Mouse (Mus musculus): ENCODE results near the gene Ywhae. TPM values are rescaled to one million over a fixed set of nuclear protein-coding genes. Genes with fewer than 3 reads are reported as not detected.
"Not testable (repeated sequence)": the region's sequence is repeated elsewhere in the genome, so short reads cannot be mapped to it uniquely, and the experiment has no call there.

Gene Ywhae
- polyA plus RNA-seq, 1 experiment = 20.2 TPM

GRCm38 (mm10) chr11:75700557-75700956 lies 32.1 kb upstream of the Ywhae start:
- Histone ChIP-seq H3K4me1 (ENCODE audit: control insufficient read depth) (no peaks in the 10 kb centered on the region), H3K4me3 (replicated peaks) (no peak overlapping the region), H3K9me3 (ENCODE audit: control insufficient read depth, low read length) (no peaks in the 10 kb centered on the region), H3K36me3 (ENCODE audit: control insufficient read depth) (peaks cover 99% of the 10 kb centered on the region), H3K27me3 (ENCODE audit: control insufficient read depth) (no peaks in the 10 kb centered on the region)
- no peak for TF ChIP-seq TAL1 (IDR thresholded peaks at IDR 0.05; ENCODE audit: low read length)
- no peak for TF ChIP-seq GATA1 (IDR thresholded peaks at IDR 0.05; ENCODE audit: low read length)

- no peak overlapping the region for H3K4me3 ChIP-seq (replicated peaks)
- peaks cover 97% of the 10 kb centered on the region for H3K36me3 ChIP-seq (ENCODE audit: control insufficient read depth)
- H3K27me3 ChIP-seq (ENCODE audit: control insufficient read depth) = no peaks in the 10 kb centered on the region
- no peaks in the 10 kb centered on the region for H3K9me3 ChIP-seq (ENCODE audit: control insufficient read depth, low read length)
- H3K4me1 ChIP-seq (ENCODE audit: control insufficient read depth) = no peaks in the 10 kb centered on the region
- TF ChIP-seq GATA1 (IDR thresholded peaks at IDR 0.05; ENCODE audit: low read length) (no peak), TAL1 (IDR thresholded peaks at IDR 0.05; ENCODE audit: low read length) (no peak)
These were observed 29.9 kb upstream of the Ywhae start for GRCm38 (mm10) chr11:75702761-75703160.

- peaks cover 90% of the 10 kb centered on the region for H3K36me3 ChIP-seq (ENCODE audit: control insufficient read depth)
- no peaks in the 10 kb centered on the region for H3K27me3 ChIP-seq (ENCODE audit: control insufficient read depth)
- no peak for TF ChIP-seq GATA1 (IDR thresholded peaks at IDR 0.05; ENCODE audit: low read length)
- TF ChIP-seq TAL1 (IDR thresholded peaks at IDR 0.05; ENCODE audit: low read length) = no peak
- no peaks in the 10 kb centered on the region for H3K4me1 ChIP-seq (ENCODE audit: control insufficient read depth)
- H3K4me3 ChIP-seq (replicated peaks) = no peak overlapping the region
- H3K9me3 ChIP-seq (ENCODE audit: control insufficient read depth, low read length) = no peaks in the 10 kb centered on the region
These were observed 28.9 kb upstream of the Ywhae start for GRCm38 (mm10) chr11:75703748-75704147.

GRCm38 (mm10) chr11:75713949-75714348 lies 18.7 kb upstream of the Ywhae start:
- no peaks in the 10 kb centered on the region for H3K36me3 ChIP-seq (ENCODE audit: control insufficient read depth)
- no peaks in the 10 kb centered on the region for H3K4me1 ChIP-seq (ENCODE audit: control insufficient read depth)
- no peak overlapping the region for H3K4me3 ChIP-seq (replicated peaks)
- H3K9me3 ChIP-seq (ENCODE audit: control insufficient read depth, low read length) = no peaks in the 10 kb centered on the region
- no peaks in the 10 kb centered on the region for H3K27me3 ChIP-seq (ENCODE audit: control insufficient read depth)
- TF ChIP-seq TAL1 (IDR thresholded peaks at IDR 0.05; ENCODE audit: low read length) (no peak), GATA1 (IDR thresholded peaks at IDR 0.05; ENCODE audit: low read length) (no peak)

- H3K36me3 ChIP-seq (ENCODE audit: control insufficient read depth) = no peaks in the 10 kb centered on the region
- TF ChIP-seq GATA1 (IDR thresholded peaks at IDR 0.05; ENCODE audit: low read length) (no peak), TAL1 (IDR thresholded peaks at IDR 0.05; ENCODE audit: low read length) (no peak)
- H3K27me3 ChIP-seq (ENCODE audit: control insufficient read depth) = no peaks in the 10 kb centered on the region
- H3K4me1 ChIP-seq (ENCODE audit: control insufficient read depth) = no peaks in the 10 kb centered on the region
- H3K9me3 ChIP-seq (ENCODE audit: control insufficient read depth, low read length) = peaks cover 4% of the 10 kb centered on the region
- no peak overlapping the region for H3K4me3 ChIP-seq (replicated peaks)
These were observed 17.1 kb upstream of the Ywhae start for GRCm38 (mm10) chr11:75715556-75715955.

- Histone ChIP-seq H3K36me3 (ENCODE audit: control insufficient read depth) (no peaks in the 10 kb centered on the region), H3K9me3 (ENCODE audit: control insufficient read depth, low read length) (peaks cover 10% of the 10 kb centered on the region), H3K4me1 (ENCODE audit: control insufficient read depth) (no peaks in the 10 kb centered on the region), H3K27me3 (ENCODE audit: control insufficient read depth) (no peaks in the 10 kb centered on the region; the same call in 1 of the 2 replicates), H3K4me3 (replicated peaks) (no peak overlapping the region)
- TF ChIP-seq GATA1 (IDR thresholded peaks at IDR 0.05; ENCODE audit: low read length) (no peak), TAL1 (IDR thresholded peaks at IDR 0.05; ENCODE audit: low read length) (no peak; the same call in 2 of the 3 replicates)
These were observed 15.9 kb upstream of the Ywhae start for GRCm38 (mm10) chr11:75716661-75717325.

- no peaks in the 10 kb centered on the region; the same call in 1 of the 2 replicates for H3K27me3 ChIP-seq (ENCODE audit: control insufficient read depth)
- H3K4me3 ChIP-seq (replicated peaks) = no peak overlapping the region
- TF ChIP-seq GATA1 (IDR thresholded peaks at IDR 0.05; ENCODE audit: low read length) = no peak
- no peaks in the 10 kb centered on the region for H3K36me3 ChIP-seq (ENCODE audit: control insufficient read depth)
- peaks cover 10% of the 10 kb centered on the region for H3K9me3 ChIP-seq (ENCODE audit: control insufficient read depth, low read length)
- peaks cover 3% of the 10 kb centered on the region for H3K4me1 ChIP-seq (ENCODE audit: control insufficient read depth)
These were observed 10.3 kb upstream of the Ywhae start for GRCm38 (mm10) chr11:75722339-75722738.

GRCm38 (mm10) chr11:75727168-75727567 lies 5.5 kb upstream of the Ywhae start:
- no peaks in the 10 kb centered on the region for H3K36me3 ChIP-seq (ENCODE audit: control insufficient read depth)
- H3K4me3 ChIP-seq (replicated peaks) = no peak overlapping the region
- peaks cover 9% of the 10 kb centered on the region for H3K4me1 ChIP-seq (ENCODE audit: control insufficient read depth)
- TF ChIP-seq TAL1 (IDR thresholded peaks at IDR 0.05; ENCODE audit: low read length) (no peak), GATA1 (IDR thresholded peaks at IDR 0.05; ENCODE audit: low read length) (no peak)
- no peaks in the 10 kb centered on the region for H3K9me3 ChIP-seq (ENCODE audit: control insufficient read depth, low read length)
- H3K27me3 ChIP-seq (ENCODE audit: control insufficient read depth) = no peaks in the 10 kb centered on the region

GRCm38 (mm10) chr11:75727659-75728058 lies 5.0 kb upstream of the Ywhae start:
- H3K36me3 ChIP-seq (ENCODE audit: control insufficient read depth); H3K9me3 ChIP-seq (ENCODE audit: control insufficient read depth, low read length); H3K27me3 ChIP-seq (ENCODE audit: control insufficient read depth); H3K4me3 ChIP-seq (replicated peaks): not testable (repeated sequence)
- peaks cover 13% of the 10 kb centered on the region for H3K4me1 ChIP-seq (ENCODE audit: control insufficient read depth)

Data from erythroblast, embryonic 14.5 days (primary cell).